Mouse (Mus musculus): Measurements from ENCODE around the gene Ddx42. TPM values are rescaled to one million over a fixed set of nuclear protein-coding genes. Genes with fewer than 3 reads are reported as not detected.
"Not testable (repeated sequence)": the region's sequence is repeated elsewhere in the genome, so short reads cannot be mapped to it uniquely, and the experiment has no call there.

Ddx42 gene
- polyA plus RNA-seq, 2 experiments from 2014 or later: 84.7 to 135 TPM

- ATAC-seq: peak; percentile 58
These were observed 15.2 kb upstream of the Ddx42 start for GRCm38 (mm10) chr11:106201337-106202122.

GRCm38 (mm10) chr11:106202123-106202465 lies 14.6 kb upstream of the Ddx42 start, which contains the start of gene Strada:
TSS of gene Strada (minus strand) at chr11:106202168.
- ATAC-seq: peak; percentile 70

GRCm38 (mm10) chr11:106212771-106213170 lies 4.0 kb upstream of the Ddx42 start:
- ATAC-seq: no peak

- no peak for ATAC-seq
These were observed 1.9 kb upstream of the Ddx42 start for GRCm38 (mm10) chr11:106214856-106215255.

GRCm38 (mm10) chr11:106215450-106215859 lies 1.3 kb upstream of the Ddx42 start:
- ATAC-seq: no peak

GRCm38 (mm10) chr11:106215927-106216729 lies 598 bp upstream of the Ddx42 start, which contains the start of gene Ccdc47:
TSS of gene Ccdc47 (minus strand) at chr11:106216344.
- peak; percentile 90 for ATAC-seq

GRCm38 (mm10) chr11:106220603-106221002 lies 3.9 kb downstream of the Ddx42 start:
- no peak for ATAC-seq

- not testable (repeated sequence) for ATAC-seq
These were observed 17.3 kb downstream of the Ddx42 start for GRCm38 (mm10) chr11:106233978-106234377.

GRCm38 (mm10) chr11:106246834-106247233 lies 30.1 kb downstream of the Ddx42 start:
- no peak for ATAC-seq

GRCm38 (mm10) chr11:106249326-106249725 lies 32.6 kb downstream of the Ddx42 start:
- ATAC-seq: no peak

GRCm38 (mm10) chr11:106254767-106255166 lies 38.0 kb downstream of the Ddx42 start:
- ATAC-seq: no peak

- ATAC-seq: no peak
These were observed 38.4 kb downstream of the Ddx42 start for GRCm38 (mm10) chr11:106255174-106255573.

GRCm38 (mm10) chr11:106255685-106256451 lies 39.1 kb downstream of the Ddx42 start, which contains the start of the genes Ftsj3 and Psmc5:
TSS of gene Ftsj3 (minus strand) at chr11:106256079.
TSS of gene Psmc5 (plus strand) at chr11:106256154.
- peak; percentile 94 for ATAC-seq

- ATAC-seq: no peak
These were observed 40.0 kb downstream of the Ddx42 start for GRCm38 (mm10) chr11:106256775-106257174.

- no peak for ATAC-seq
These were observed 44.2 kb downstream of the Ddx42 start for GRCm38 (mm10) chr11:106260826-106261450.

GRCm38 (mm10) chr11:106263963-106264362 lies 47.2 kb downstream of the Ddx42 start:
- no peak for ATAC-seq

- ATAC-seq: no peak
These were observed 48.3 kb downstream of the Ddx42 start for GRCm38 (mm10) chr11:106264988-106265387.

- no peak for ATAC-seq
These were observed 48.8 kb downstream of the Ddx42 start for GRCm38 (mm10) chr11:106265570-106265969.

- no peak for ATAC-seq
These were observed 49.7 kb downstream of the Ddx42 start for GRCm38 (mm10) chr11:106266431-106266830.

- no peak for ATAC-seq
These were observed 50.7 kb downstream of the Ddx42 start for GRCm38 (mm10) chr11:106267311-106267852.

- ATAC-seq: no peak
These were observed 51.1 kb downstream of the Ddx42 start for GRCm38 (mm10) chr11:106267871-106268270.
